Mouse (Mus musculus) forebrain, embryonic 16.5 days (tissue): Measurements from ENCODE around the gene Arrdc2. TPM values are rescaled to one million over a fixed set of nuclear protein-coding genes. Genes with fewer than 3 reads are reported as not detected.

ENCODE experiments used
- ATAC-seq: fragments of 200-750 bp; cut with Nextera tagmentation; 2 replicates; pipeline ENCODE4 v1.8.0; 2017; ENCODE audit warnings: mild to moderate bottlenecking, moderate library complexity
- H3K27ac ChIP-seq: fragments of 300-500 bp; sonication (generic); 2 replicates; pipeline ENCODE4 v1.5.1; 2014; ENCODE audit warnings: low read length, control low read depth
- H3K27me3 ChIP-seq: fragments of 300-500 bp; sonication (generic); replicated peaks from 2 replicates; pipeline ENCODE4 v1.6.1; 2014; ENCODE audit warnings: low read length; ENCODE audit not compliant: control insufficient read depth, insufficient read depth
- H3K36me3 ChIP-seq: fragments of 300-500 bp; sonication (generic); 2 replicates; pipeline ENCODE4 v1.6.1; 2014; ENCODE audit not compliant: control insufficient read depth, insufficient read depth
- H3K4me1 ChIP-seq: fragments of 300-500 bp; sonication (generic); replicated peaks from 2 replicates; pipeline ENCODE4 v1.6.1; 2014; ENCODE audit warnings: low read length; ENCODE audit not compliant: control insufficient read depth, insufficient read depth
- H3K4me2 ChIP-seq: fragments of 300-500 bp; sonication (generic); 2 replicates; pipeline ENCODE4 v1.6.1; 2014; ENCODE audit warnings: mild to moderate bottlenecking, low read length, control low read depth
- H3K4me3 ChIP-seq: fragments of 300-500 bp; sonication (generic); replicated peaks from 2 replicates; pipeline ENCODE4 v1.5.1; 2014; ENCODE audit warnings: mild to moderate bottlenecking, low read length, control low read depth
- H3K9ac ChIP-seq: fragments of 300-500 bp; sonication (generic); replicated peaks from 2 replicates; pipeline ENCODE4 v1.6.1; 2014; ENCODE audit warnings: low read depth, low read length, control low read depth
- H3K9me3 ChIP-seq: fragments of 300-500 bp; sonication (generic); 2 replicates; pipeline ENCODE4 v1.6.1; 2016; ENCODE audit warnings: low read length; ENCODE audit not compliant: control insufficient read depth
- WGBS: fragments of 180-500 bp; shearing (Covaris S2); extraction: QIAGEN DNeasy Blood & Tissue Kit; methylation state at CpG from one replicate; pipeline ENCODE4 v1.1.7; 2014; 5-methylcytosine and 5-hydroxymethylcytosine counted together
- polyA plus RNA-seq: library from polyadenylated mRNA; unstranded; fragments of >200 nt; fragmentation: Nextera tagmentation; extraction: Ambion mirVana; gene quantifications from 2 replicates; pipeline ENCODE4 v1.2.1, GENCODE M21; 2015

The Arrdc2 gene
- polyA plus RNA-seq, 1 experiment from 2014 or later: 7.4 TPM

DNA sequence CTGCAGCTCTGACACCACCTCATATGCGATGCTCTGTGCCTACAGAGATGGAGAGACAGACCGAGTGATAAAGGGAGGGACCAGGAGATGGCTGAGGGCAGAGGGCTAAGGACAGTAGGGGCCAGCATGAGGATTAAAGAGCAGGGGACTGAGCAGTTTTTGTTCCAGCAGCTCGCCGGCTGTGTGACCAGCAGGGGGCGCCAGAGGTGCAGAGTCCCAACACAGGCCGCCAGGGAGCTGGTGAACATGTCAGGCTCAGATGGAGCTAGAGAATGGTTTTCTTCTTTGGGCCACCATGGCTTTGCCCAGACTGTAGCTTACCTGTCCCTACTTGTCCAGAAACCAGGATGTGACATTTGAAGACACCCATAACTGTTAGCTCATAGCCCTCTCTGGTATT lies 5.0 kb upstream of the Arrdc2 start:
- no peak overlapping the region for H3K9ac ChIP-seq
- no peaks in the 10 kb centered on the region for H3K36me3 ChIP-seq
- no peak overlapping the region for H3K4me2 ChIP-seq
- no peak overlapping the region for H3K27ac ChIP-seq
- 1% methylated on average over 6 of the region's 6 CpGs for WGBS
- no peak for ATAC-seq
- H3K27me3 ChIP-seq: no peaks in the 10 kb centered on the region
- no peaks in the 10 kb centered on the region for H3K9me3 ChIP-seq
- H3K4me3 ChIP-seq: no peak overlapping the region
- peaks cover 5% of the 10 kb centered on the region; the same call in 1 of the 2 replicates for H3K4me1 ChIP-seq

DNA sequence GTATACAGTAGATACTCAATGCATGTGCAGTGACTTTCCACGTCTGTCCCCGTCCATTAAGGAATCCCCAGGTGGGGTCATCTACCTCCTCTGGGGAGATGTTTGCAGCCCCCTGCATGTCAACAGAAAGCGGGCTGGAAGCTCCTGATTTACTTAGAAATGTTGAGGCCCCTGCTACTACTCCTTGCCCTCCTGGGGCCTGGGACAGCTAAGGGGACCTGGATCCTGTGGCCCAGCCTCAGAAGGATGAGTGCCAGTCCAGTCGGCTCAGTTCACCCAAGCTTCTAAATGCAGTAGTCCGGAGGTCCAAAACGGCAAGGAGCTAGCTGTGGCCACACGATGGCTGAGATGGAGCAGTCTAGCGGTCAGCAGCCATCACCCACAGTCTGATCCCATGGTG lies 4.4 kb upstream of the Arrdc2 start:
- Histone ChIP-seq H3K4me3 (no peak overlapping the region), H3K4me2 (no peak overlapping the region), H3K27me3 (no peaks in the 10 kb centered on the region), H3K9ac (no peak overlapping the region), H3K27ac (no peak overlapping the region), H3K9me3 (no peaks in the 10 kb centered on the region), H3K4me1 (peaks cover 5% of the 10 kb centered on the region), H3K36me3 (no peaks in the 10 kb centered on the region)
- WGBS: 88% methylated on average over 8 of the region's 8 CpGs
- ATAC-seq: no peak

DNA sequence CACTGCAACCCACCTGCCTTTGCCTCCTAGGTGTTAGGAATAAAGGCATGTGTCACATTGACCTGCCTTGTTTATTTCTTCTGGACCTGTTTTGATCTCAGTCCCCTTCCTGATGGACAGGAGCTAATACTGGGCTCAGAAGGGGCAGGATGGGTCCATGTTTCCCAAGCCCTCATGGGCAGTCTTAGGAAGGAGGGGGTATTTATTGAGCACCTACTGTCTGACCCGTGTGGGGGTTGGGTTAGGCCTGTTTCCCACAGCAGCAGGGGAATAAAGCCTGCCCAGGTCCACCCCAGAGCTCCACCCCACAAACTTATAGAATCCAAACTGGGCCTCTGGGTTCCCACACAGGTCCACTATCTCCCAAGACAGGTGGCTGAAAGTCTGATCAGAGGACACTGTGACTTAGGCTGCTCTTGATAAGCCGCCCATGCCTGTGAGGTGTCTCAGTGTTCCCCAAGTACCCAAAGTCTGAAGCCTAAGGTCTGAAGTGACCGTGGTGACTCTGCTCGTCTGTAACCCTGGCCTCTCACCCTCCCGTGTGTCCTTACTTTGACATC lies 3.8 kb upstream of the Arrdc2 start:
- H3K27me3 ChIP-seq: no peaks in the 10 kb centered on the region
- no peak overlapping the region for H3K9ac ChIP-seq
- no peaks in the 10 kb centered on the region for H3K9me3 ChIP-seq
- no peak for ATAC-seq
- H3K36me3 ChIP-seq: no peaks in the 10 kb centered on the region
- peaks cover 11% of the 10 kb centered on the region for H3K4me1 ChIP-seq
- H3K27ac ChIP-seq: no peak overlapping the region
- 88% methylated on average over 5 of the region's 5 CpGs for WGBS
- H3K4me3 ChIP-seq: no peak overlapping the region
- no peak overlapping the region for H3K4me2 ChIP-seq

- Histone ChIP-seq H3K27ac (no peak overlapping the region), H3K36me3 (no peaks in the 10 kb centered on the region)
- 73% methylated on average over 25 of the region's 25 CpGs for WGBS
These were observed 3.0 kb upstream of the Arrdc2 start for GRCm38 (mm10) chr8:70842484-70842883.

DNA sequence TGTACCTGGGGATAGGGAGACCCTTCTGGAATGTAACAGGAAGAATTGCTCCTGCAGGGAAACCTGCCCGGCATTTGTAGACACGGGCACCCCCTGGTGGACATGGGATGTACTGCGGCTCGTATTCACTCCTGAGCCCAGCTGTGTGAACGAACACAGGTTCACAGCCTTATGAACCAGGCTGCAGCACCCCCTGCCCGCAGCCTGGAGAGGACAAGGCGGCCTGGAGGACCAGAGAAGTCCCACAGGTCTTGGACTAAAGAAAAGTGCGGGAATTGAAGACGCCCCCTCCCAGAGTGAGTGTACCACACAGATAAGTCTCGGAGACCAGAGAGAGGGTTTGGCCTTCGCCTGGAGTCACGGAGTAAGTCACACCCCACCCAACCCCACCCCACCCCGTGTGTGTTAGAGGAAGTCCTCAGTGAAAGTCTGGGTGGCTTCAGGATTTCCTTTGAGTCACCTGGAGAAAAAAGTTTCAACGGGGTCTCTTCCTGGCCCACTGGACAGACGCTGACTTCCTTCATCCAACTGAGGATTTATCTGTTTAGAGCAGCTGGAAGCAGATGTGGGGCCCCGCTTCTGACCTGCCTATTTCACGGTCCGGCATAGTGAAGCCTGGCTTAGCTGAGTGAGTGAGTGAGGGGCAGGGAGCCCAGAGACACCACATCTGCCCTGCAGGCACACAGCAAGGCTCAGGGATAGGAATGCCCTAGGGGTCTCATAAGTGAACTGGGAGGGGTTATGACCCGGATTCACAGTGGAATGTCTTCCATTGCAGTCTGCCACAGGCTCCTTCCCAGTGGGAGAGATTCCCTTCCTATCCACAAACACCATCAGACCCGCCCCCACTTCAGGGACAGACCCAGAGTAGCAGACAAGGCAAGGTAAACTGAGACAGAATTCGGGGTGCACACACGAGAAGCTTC lies 1.9 kb upstream of the Arrdc2 start:
- H3K27ac ChIP-seq: no peak overlapping the region
- no peak overlapping the region for H3K9ac ChIP-seq
- peaks cover 11% of the 10 kb centered on the region for H3K4me1 ChIP-seq
- no peaks in the 10 kb centered on the region for H3K27me3 ChIP-seq
- no peaks in the 10 kb centered on the region for H3K9me3 ChIP-seq
- no peaks in the 10 kb centered on the region for H3K36me3 ChIP-seq
- ATAC-seq: no peak
- no peak overlapping the region for H3K4me3 ChIP-seq
- no peak overlapping the region for H3K4me2 ChIP-seq
- WGBS: 39% methylated on average over 22 of the region's 22 CpGs

More at GRCm38 (mm10) chr8:70842484-70842883, 3.0 kb upstream of the Arrdc2 start:
- peaks cover 11% of the 10 kb centered on the region for H3K4me1 ChIP-seq
- no peaks in the 10 kb centered on the region for H3K9me3 ChIP-seq
- no peak overlapping the region for H3K4me2 ChIP-seq
- H3K9ac ChIP-seq: no peak overlapping the region
- H3K4me3 ChIP-seq: no peak overlapping the region
- H3K27me3 ChIP-seq: no peaks in the 10 kb centered on the region
- ATAC-seq: no peak

DNA sequence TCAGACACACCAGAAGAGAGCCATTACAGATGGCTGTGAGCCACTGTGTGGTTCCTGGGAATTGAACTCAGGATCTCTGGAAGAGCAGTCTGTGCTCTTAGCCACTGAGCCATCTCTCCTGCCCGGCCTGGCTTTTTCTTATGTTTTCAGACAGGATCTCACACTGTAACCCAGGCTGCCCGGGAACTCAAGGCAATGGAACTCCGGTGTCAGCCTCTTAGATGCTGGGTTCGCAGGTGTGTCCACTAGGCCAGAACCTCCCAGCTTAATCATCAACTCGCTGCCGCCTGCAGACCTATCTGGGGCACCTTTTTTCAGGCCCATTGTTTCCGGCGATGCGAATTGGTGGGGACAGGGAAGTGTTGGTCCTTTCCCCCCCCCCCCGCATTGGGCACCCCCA lies 1.1 kb upstream of the Arrdc2 start:
- WGBS: 58% methylated on average over 10 of the region's 10 CpGs

GRCm38 (mm10) chr8:70838654-70839407 lies 689 bp downstream of the Arrdc2 start:
- H3K4me3 ChIP-seq: peak overlapping the region; percentile 65
- peaks cover 11% of the 10 kb centered on the region for H3K4me1 ChIP-seq
- ATAC-seq: peak; percentile 53
- peak overlapping the region; percentile 75 for H3K4me2 ChIP-seq
- no peaks in the 10 kb centered on the region for H3K9me3 ChIP-seq
- H3K27ac ChIP-seq: peak overlapping the region; percentile 93
- no peaks in the 10 kb centered on the region for H3K36me3 ChIP-seq
- H3K27me3 ChIP-seq: no peaks in the 10 kb centered on the region
- peak overlapping the region; percentile 74 for H3K9ac ChIP-seq
- WGBS: 2% methylated on average over 66 of the region's 66 CpGs

More for the DNA sequence above, 1.1 kb upstream of the Arrdc2 start:
- Histone ChIP-seq H3K9me3 (no peaks in the 10 kb centered on the region), H3K9ac (no peak overlapping the region), H3K27me3 (no peaks in the 10 kb centered on the region), H3K4me3 (no peak overlapping the region), H3K27ac (no peak overlapping the region), H3K4me1 (peaks cover 11% of the 10 kb centered on the region), H3K4me2 (no peak overlapping the region), H3K36me3 (no peaks in the 10 kb centered on the region)
- no peak for ATAC-seq

GRCm38 (mm10) chr8:70836666-70837065 lies 2.9 kb downstream of the Arrdc2 start:
- Histone ChIP-seq H3K4me2 (no peak overlapping the region), H3K9ac (no peak overlapping the region), H3K36me3 (no peaks in the 10 kb centered on the region), H3K4me3 (no peak overlapping the region), H3K4me1 (peaks cover 11% of the 10 kb centered on the region), H3K9me3 (no peaks in the 10 kb centered on the region), H3K27ac (no peak overlapping the region), H3K27me3 (no peaks in the 10 kb centered on the region)
- ATAC-seq: no peak
- 86% methylated on average over 12 of the region's 12 CpGs for WGBS

- H3K9me3 ChIP-seq: no peaks in the 10 kb centered on the region
These were observed 5.4 kb downstream of the Arrdc2 start for GRCm38 (mm10) chr8:70834071-70834470.

More at GRCm38 (mm10) chr8:70834071-70834470, 5.4 kb downstream of the Arrdc2 start:
- no peak overlapping the region for H3K4me2 ChIP-seq
- peaks cover 6% of the 10 kb centered on the region for H3K4me1 ChIP-seq
- no peak for ATAC-seq
- no peak overlapping the region for H3K4me3 ChIP-seq
- no peak overlapping the region for H3K27ac ChIP-seq
- no peaks in the 10 kb centered on the region for H3K27me3 ChIP-seq
- no peaks in the 10 kb centered on the region for H3K36me3 ChIP-seq
- WGBS: 96% methylated on average over 3 of the region's 3 CpGs
- H3K9ac ChIP-seq: no peak overlapping the region
